Mouse (Mus musculus) kidney, postnatal 36 days (tissue): ENCODE measurements around the gene Iqub.

Source experiments
- DNase-seq, 2 experiments: peaks; one replicate each; pipeline ENCODE4 v3.0.0; 2021 to 2022; ENCODE audit warnings: mixed read lengths in 2 of 2

The Iqub gene

GRCm38 (mm10) chr6:24514552-24515284 is at the start of gene Iqub:
TSS of gene Iqub (minus strand) at chr6:24515067.
- DNase-seq, result peak; percentile 54 to 72

- DNase-seq, result no peak
These were observed 49.2 kb upstream of the Iqub start for GRCm38 (mm10) chr6:24564081-24564480.

DNA sequence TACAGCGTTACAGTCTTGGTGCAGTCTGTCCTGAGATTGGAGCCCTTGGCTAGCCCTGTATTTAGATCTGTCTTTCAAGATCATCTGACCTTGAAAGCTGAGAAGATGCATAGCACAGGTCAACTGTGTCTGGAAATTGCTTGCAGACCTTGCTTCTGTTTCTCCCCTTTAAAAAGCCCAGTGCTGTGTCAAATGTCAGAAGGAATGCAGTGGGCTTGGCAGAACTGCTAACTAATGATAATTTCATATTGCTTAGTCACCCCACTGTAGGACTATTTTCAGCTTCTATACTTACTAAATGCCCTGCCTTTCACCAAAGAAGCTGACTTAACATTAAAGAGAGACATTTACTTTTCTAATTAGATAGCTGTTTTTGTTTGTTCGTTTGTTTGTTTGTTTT is 40.6 kb upstream of the Iqub start:
- DNase-seq, result no peak

DNA sequence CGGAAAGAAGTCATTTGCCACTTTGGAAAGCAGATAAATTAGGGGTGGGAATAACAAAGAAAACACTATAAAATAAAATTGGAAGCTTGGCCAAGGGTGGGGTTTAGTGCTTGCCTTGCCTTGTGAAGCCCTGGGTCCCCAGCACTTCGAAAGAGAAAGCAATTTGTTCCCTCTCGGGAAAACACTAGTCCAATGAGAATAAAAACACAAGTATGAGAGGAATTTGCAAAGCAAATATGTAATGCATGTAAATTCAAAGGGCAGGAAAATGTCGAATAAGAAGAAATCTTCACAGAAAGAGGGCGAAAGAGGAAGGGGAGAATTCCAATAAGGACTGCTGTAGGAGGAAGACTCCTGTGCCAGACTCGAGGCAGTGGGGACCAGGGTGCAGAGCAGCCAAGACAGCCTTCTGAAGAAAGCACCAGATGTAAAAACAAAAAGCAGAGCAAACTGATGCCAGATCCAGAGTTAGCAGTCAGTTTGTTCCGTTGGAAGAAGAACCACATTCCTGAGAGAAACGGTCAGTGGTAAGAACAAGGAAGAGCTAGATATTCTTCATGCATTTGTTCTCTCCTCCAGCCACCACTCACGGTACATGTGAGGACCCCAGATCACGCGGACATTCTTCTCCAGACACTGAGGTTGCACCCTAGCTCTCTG is 39.7 kb upstream of the Iqub start:
- DNase-seq, result no peak

GRCm38 (mm10) chr6:24552046-24552445 is 37.2 kb upstream of the Iqub start:
- no peak for DNase-seq

GRCm38 (mm10) chr6:24549801-24550200 is 34.9 kb upstream of the Iqub start:
- no peak for DNase-seq

DNA sequence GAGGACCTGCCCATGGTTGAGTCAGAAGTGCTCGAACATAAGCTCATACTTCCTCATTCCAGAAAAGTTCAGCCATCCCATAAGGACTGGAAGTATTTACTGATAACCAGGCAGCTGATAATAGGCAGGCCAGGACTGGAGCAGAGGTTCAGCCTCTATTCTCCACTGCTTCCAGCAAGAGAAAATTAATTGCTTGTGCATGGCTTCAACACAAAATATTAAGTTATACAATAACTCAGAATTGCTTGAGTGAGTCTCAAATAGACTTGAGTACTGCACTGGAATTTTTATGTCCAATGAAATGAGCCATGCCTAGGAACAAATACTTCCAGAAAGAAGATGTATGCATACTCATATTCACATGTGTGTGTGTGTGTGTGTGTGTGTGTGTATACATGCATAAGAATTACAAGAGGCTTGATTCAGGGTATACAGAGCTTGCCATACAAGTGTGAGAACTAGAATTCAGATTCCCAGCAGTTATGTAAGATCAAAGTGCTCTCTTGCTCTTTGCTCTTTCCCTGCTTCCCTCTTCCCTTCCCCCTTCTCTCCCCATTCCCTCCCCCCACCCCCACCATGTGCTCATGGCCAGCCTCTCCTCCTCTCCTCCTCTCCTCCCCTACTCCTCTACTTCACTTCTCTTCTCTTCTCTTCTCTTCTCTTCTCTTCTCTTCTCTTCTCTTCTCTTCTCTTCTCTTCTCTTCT is 32.0 kb upstream of the Iqub start:
- peak; percentile 31 to 63 for DNase-seq

- no peak for DNase-seq
These were observed 28.3 kb upstream of the Iqub start for GRCm38 (mm10) chr6:24543119-24543591.

GRCm38 (mm10) chr6:24542393-24542792 is 27.5 kb upstream of the Iqub start:
- DNase-seq, result no peak

GRCm38 (mm10) chr6:24540106-24540505 is 25.2 kb upstream of the Iqub start:
- no peak for DNase-seq

- no peak for DNase-seq
These were observed 23.6 kb upstream of the Iqub start for GRCm38 (mm10) chr6:24538435-24538834.

- no peak for DNase-seq
These were observed 17.9 kb upstream of the Iqub start for GRCm38 (mm10) chr6:24532804-24533203.

DNA sequence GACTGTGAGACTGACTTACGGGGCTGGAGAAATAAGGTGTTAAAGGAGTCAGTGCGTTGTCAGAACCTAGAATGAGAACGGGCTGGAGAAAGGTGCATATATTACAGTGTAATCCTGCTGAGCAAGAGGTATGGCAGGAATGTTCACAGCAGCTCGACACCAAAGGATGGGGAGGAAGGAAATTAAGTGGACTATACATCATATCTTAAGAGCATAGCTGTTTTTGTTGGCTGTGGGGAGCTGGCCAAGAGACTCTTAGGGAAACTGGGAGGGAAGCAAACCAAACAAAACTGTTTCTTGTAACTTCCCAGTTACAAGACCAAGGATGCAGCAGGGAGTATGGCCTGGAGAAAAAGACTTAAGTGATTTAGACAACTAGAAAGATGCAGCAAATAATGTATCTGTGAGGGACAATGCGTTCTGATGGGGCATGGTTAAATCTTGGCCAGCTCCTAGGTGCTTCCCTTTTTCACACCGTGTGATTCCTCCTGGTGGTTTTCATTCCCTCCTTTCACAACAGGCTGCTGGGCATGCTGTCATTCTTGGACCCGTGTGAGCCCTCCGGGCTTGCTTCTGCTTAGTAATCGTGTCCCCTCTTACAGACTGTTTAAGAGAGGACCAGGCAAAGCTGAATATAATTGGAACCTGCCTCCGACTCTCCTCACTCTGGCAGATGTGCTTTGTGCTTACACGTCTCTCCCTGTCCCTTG is 16.0 kb upstream of the Iqub start:
- no peak for DNase-seq

- DNase-seq, result peak; percentile 69 to 73
These were observed 15.3 kb upstream of the Iqub start for GRCm38 (mm10) chr6:24530166-24530565.

DNA sequence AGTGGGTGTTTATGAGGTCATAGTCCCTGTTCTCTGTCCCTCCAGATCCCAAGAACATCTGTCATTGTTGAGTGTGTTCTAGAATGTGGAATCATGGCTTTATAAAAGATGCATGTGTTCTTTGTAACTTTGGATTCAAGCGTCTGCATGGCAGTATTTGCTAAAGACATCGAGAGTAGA is 13.1 kb upstream of the Iqub start, which contains the start of gene Asb15:
Gene Asb15 (plus strand): TSS at position 81 of the 180 bp plus-strand sequence.
- DNase-seq, result no peak

- peak; percentile 97 for DNase-seq
These were observed 12.5 kb upstream of the Iqub start, which contains the start of gene Ndufa5 for GRCm38 (mm10) chr6:24527155-24528063. TSS of gene Ndufa5 (minus strand) at chr6:24528013.

GRCm38 (mm10) chr6:24525705-24526104 is 10.8 kb upstream of the Iqub start:
- DNase-seq, result no peak

DNA sequence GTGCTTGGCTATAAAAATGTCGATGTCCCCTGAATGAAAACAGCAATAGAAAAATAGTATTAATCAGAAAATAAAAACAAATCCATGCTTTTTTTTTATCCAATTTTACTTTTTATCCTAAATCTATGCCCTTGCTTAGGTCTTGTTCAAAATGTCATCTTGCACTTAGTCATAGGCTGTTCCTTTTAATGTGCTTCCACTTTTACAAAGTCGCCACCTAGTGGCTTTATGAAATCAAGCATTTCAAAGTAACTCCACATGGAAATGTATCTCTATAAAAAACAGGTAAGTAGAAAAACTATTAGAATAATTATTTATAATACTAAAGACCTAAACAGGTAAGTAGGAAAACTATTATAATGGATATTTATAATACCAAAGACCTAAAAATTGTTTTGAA is 1.3 kb upstream of the Iqub start:
- DNase-seq, result peak in 1 of 2 experiments; percentile 27

DNA sequence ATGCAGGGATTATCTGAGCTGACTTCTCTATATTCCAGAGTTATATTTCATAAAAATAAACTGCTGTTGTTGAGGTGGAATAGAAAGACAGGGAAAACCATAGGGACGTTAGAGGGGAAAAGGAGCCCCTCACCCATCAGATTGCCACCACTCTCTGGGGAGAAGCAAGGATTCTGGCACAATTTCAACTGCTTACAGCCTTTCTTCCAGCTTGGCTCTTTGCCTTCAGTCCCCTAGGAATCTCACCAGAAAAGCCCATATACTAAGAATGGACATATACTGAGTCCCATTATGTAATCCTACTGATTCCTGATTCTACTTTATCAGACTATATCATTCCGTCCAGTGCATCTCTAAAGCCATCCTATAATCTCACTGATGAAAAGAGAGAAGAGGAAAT is 10.7 kb downstream of the Iqub start:
- no peak for DNase-seq

DNA sequence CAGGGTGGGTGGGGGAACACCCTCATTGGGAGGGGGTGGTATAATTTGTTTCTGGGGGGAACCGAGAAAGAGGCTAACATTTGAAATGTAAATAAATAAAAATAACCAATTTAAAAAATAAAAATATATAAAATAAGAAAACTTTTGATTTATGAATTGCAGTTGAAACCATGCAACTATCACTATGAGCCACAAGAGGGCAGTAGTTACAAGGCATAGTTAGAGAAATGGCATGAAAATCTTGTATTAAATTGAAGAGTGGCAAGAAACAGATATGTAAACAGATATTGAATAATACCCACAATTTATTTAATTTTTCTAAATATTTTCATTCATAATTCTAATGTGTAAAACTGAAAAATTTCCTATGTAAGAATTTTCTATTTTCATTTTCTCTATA is 24.5 kb downstream of the Iqub start:
- DNase-seq, result peak; percentile 3 to 4

DNA sequence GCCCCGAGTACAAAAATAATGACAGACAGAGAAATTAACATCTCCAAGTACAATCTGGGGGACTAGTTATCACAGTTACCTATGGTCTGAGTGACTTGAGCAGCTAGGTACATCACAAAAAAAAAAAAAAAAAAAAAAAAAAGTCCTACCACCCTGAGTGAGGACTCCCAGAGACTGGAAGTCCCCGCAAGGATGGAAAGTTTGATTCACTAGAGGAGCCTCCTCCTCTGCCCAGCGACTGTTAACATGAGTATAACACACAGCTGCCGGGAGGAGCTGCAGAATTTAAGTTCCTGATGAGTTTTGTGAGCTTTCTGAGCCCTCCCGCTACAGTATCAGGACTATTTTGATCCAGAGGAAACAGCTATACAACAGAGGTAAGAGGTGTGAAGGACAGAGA is 28.3 kb downstream of the Iqub start:
- no peak for DNase-seq

DNA sequence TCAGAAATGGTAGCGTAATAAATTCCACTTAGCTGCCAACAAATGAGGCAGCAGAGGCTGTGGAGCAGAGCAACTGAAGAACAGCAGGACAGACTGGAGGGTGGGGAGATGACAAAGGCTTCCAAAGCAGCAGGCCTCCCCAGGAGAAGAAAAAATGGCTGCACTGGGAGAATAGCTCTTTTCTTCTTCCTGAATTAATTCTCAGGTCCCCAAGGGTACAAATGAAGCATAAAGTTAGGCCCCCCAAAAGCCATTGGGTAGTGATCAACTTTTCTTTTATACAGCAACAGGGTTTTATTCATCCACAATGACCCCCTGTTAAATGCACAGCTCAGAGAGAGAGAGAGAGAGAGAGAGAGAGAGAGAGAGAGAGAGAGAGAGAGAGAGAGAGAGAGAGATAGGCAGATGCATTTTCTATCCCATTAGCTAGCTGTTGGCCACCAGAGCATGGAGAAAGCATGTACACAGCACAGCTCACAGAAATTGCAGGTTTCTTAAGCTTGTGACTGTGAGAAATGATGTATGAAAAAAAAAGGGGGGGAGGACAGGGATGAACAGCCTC is 44.2 kb downstream of the Iqub start:
- no peak for DNase-seq
